Mouse (Mus musculus) skeletal muscle tissue, adult 2 months (tissue): Measurements from ENCODE around the gene Med12l.

Experiments
- DNase-seq: peaks from one replicate; pipeline ENCODE4 v3.0.0-alpha.2; 2012; ENCODE audit warnings: low read depth, low spot score

Med12l gene

GRCm38 (mm10) chr3:59312610-59313009 lies 307.0 kb downstream of the Med12l start:
- DNase-seq, result peak; percentile 39

- no peak for DNase-seq
Observed at GRCm38 (mm10) chr3:59316077-59316476, 310.5 kb downstream of the Med12l start.

- peak; percentile 13 for DNase-seq
Observed at GRCm38 (mm10) chr3:59321278-59321876, 315.8 kb downstream of the Med12l start.

GRCm38 (mm10) chr3:59328526-59328925 lies 322.9 kb downstream of the Med12l start:
- DNase-seq, result no peak

- no peak for DNase-seq
Observed at GRCm38 (mm10) chr3:59341647-59342427, 336.2 kb downstream of the Med12l start.

GRCm38 (mm10) chr3:59343026-59343425 lies 337.4 kb downstream of the Med12l start:
- DNase-seq, result peak; percentile 81

- DNase-seq, result no peak
Observed at GRCm38 (mm10) chr3:59344065-59344905, 338.7 kb downstream of the Med12l start, which contains the start of gene Igsf10. Gene Igsf10, minus strand, starts transcription at chr3:59344394.

GRCm38 (mm10) chr3:59351768-59352167 lies 346.1 kb downstream of the Med12l start:
- DNase-seq, result no peak

GRCm38 (mm10) chr3:59354156-59354555 lies 348.5 kb downstream of the Med12l start:
- DNase-seq, result peak; percentile 32

GRCm38 (mm10) chr3:59360102-59360501 lies 354.5 kb downstream of the Med12l start:
- no peak for DNase-seq

- no peak for DNase-seq
Observed at GRCm38 (mm10) chr3:59361895-59362294, 356.3 kb downstream of the Med12l start.
